Comparison of ENCODE assay signal across 22 mouse cellular contexts in the genomic region with DNA sequence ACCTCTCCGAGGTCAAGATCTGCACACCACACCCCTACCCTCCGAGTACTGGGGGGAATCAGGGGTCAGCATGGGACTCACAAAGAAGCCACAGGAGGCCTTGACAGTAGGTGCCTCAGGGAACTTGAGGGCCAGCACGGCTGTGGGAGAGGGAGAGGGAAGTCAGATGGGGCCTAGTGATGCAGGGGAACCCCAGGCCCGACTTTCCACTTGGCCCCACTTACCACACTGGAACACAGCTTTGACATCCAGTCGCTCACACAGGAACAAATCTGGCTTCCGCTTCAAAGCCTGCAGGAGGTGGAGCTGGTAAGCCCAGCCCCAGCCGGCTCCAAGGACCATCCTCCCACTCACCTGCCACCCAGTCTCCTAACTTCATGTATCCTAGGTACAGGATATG. TPM values are rescaled to one million over a fixed set of nuclear protein-coding genes. Genes with fewer than 3 reads are reported as not detected.
"Had no signal": no experiment of that assay in that cellular context is flagged by ENCODE, and none has a peak within 500 bp of the region (broad histone marks: within the 10 kb centered on the region; RNA-seq: fewer than 3 reads in every experiment).

No protein-coding gene starts in this region.

- H3K4me3 ChIP-seq: embryonic facial prominence, embryonic 10.5 days; embryonic facial prominence, embryonic 12.5 days; embryonic facial prominence, embryonic 13.5 days; embryonic facial prominence, embryonic 15.5 days; erythroblast, embryonic 14.5 days; forebrain, embryonic 10.5 days; forebrain, embryonic 12.5 days; forebrain, embryonic 13.5 days; forebrain, embryonic 15.5 days; gastrocnemius, adult 2 months; heart, adult 2 months; heart, embryonic 10.5 days; heart, embryonic 12.5 days had no signal

- H3K27me3 ChIP-seq: embryonic facial prominence, embryonic 12.5 days; embryonic facial prominence, embryonic 13.5 days; embryonic facial prominence, embryonic 15.5 days; forebrain, embryonic 12.5 days; forebrain, embryonic 13.5 days; forebrain, embryonic 15.5 days; heart, embryonic 12.5 days had no signal

- DNase-seq: embryo, embryonic 11 days; forebrain, postnatal 0 days; gastrocnemius, adult 2 months; gastrocnemius, postnatal 10 days; gastrocnemius, postnatal 14 days; gastrocnemius, postnatal 25 days; gastrocnemius, postnatal 36 days; heart, adult 18-20 months; heart, adult 2 months had no signal

- H3K27ac ChIP-seq: embryonic facial prominence, embryonic 10.5 days; embryonic facial prominence, embryonic 12.5 days; embryonic facial prominence, embryonic 13.5 days; embryonic facial prominence, embryonic 15.5 days; forebrain, embryonic 10.5 days; forebrain, embryonic 12.5 days; forebrain, embryonic 13.5 days; forebrain, embryonic 15.5 days; gastrocnemius, adult 2 months; heart, adult 2 months; heart, embryonic 10.5 days had no signal

RNA-seq across cellular contexts. Expression of gene B4galt2, which starts 12.1 kb away (rescaled TPM):
- total RNA-seq: common myeloid progenitor, adult 5-6 weeks; granulocyte monocyte progenitor cell, adult 5-6 weeks had no signal

RNA-seq across cellular contexts. Expression of gene Ccdc24, which starts 23.0 kb away (rescaled TPM):
- total RNA-seq: gastrocnemius, postnatal 25 days; granulocyte monocyte progenitor cell, adult 5-6 weeks had no signal
